Mouse (Mus musculus) R1 (cell line): ENCODE data around the gene Cyp4f15.
"Not testable (repeated sequence)": the region's sequence is repeated elsewhere in the genome, so short reads cannot be mapped to it uniquely, and the experiment has no call there.

ENCODE experiments used
- DNase-seq: peaks from one replicate; pipeline ENCODE4 v3.0.0-alpha.2; 2018; ENCODE audit warnings: low read depth, low spot score

Gene Cyp4f15

GRCm38 (mm10) chr17:32685048-32685750, at the start of gene Cyp4f15:
Gene Cyp4f15, plus strand, starts transcription at chr17:32685627.
- peak; percentile 44 for DNase-seq

DNA sequence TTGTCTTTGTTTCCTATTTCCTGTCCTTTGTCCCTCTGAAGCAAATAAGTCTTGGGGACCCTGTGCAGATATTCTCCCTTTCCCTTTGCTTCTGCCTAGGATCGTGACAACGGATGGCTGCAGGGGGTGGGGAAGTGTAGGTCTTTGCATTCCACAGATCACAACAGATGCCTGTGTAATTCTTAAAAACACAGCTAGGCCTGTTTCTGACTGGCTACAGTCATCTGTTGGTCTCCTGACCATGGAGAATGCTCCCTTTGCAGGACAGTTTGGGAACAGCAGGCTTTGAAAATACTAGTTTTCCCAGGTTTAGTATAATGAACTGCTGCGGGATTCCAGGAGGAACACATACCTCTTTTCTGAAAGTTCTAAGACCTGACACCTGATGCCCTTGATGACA, 49.1 kb upstream of the Cyp4f15 start:
- DNase-seq = peak; percentile 57

DNA sequence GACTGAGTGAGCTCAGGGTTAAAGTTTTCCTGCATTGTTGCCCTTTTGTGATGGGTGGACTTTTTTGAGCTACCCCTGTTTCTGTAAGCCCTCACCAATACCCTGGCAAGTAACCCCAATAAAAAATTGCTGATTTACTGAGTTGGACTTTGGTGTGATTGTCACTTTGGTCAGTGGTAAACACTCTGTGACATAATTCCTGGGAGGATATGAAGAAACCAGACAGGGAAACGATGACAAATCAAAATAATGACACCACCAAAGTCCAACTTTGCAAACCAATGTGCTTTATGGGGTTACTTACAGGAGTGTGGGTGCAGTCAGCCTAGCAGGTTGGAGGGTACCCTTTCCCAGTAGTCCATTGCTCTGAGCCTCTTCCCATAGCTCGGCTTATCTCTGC, 48.3 kb upstream of the Cyp4f15 start:
- no peak for DNase-seq

DNA sequence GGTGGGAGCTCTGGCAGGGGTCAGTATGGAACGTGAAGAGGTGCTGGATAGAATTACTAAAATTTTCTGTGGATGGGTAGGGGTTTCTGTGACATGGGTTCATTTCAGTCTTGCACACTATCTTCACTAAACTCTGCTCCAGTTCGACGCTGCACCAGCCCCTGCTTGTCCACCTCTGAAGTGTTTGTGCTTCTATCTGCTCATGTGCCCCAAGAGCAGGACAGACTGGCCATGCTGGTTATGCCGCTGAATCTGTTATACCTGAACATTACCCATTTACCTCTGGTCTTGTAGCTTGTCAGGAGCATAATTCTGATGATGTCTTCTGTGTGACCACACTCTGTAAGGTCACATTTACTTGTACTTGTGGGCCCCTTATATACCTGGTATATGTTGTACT, 38.8 kb upstream of the Cyp4f15 start:
- no peak for DNase-seq

GRCm38 (mm10) chr17:32653860-32654259, 31.6 kb upstream of the Cyp4f15 start:
- DNase-seq = no peak

- no peak for DNase-seq
Measured at GRCm38 (mm10) chr17:32657041-32657440, 28.4 kb upstream of the Cyp4f15 start.

GRCm38 (mm10) chr17:32658246-32658645, 27.2 kb upstream of the Cyp4f15 start:
- DNase-seq = no peak

GRCm38 (mm10) chr17:32658712-32659111, 26.7 kb upstream of the Cyp4f15 start, which contains the start of gene Cyp4f40:
Gene Cyp4f40, plus strand, starts transcription at chr17:32658900.
- no peak for DNase-seq

- DNase-seq = peak; percentile 27
Measured at GRCm38 (mm10) chr17:32673976-32674375, 11.5 kb upstream of the Cyp4f15 start.

DNA sequence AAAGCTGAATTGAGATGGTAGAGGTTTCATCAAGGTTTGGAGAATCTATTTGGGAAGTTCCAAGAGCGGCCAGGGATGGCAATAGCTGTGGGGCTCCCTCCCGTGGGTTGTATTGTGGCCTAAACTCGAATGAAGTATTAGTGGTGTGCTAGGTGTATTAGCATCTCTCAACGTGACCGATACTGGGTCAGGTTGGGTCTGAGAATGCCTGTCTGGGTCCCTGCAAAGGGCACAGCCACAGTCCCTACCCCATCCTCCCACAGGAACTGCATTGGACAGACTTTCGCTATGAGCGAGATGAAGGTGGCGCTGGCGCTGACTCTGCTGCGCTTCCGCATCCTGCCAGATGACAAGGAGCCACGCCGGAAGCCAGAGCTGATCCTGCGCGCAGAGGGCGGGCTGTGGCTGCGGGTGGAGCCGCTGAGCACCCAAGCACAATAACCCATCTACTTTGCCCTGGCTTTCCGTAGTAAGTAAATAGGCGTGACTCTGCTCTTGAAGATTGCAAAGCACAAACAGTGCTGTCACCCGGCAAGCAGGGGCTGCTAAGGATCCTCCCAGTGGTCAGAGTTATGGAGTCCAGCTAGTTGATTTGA, 9.3 kb upstream of the Cyp4f15 start:
- peak; percentile 77 for DNase-seq

DNA sequence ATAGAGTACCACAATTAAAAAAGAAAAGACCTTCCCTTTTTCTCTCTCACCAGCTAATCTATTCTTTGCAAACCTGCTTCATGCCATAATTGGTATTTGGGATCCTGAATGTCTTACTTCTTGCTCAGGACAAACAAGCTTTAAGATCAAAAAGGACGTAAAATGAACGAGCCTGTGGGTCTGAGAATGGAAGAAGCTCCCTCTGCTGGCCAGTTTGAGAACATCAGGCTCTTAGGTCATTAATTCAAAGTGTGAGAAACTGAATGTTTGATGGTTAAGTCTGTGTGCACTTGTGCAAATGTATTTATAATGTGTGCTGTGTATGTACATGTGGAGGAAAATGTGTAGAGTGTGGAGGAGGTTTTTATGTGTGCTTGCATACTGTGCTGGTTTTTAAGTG, 5.0 kb upstream of the Cyp4f15 start:
- DNase-seq = peak; percentile 75

DNA sequence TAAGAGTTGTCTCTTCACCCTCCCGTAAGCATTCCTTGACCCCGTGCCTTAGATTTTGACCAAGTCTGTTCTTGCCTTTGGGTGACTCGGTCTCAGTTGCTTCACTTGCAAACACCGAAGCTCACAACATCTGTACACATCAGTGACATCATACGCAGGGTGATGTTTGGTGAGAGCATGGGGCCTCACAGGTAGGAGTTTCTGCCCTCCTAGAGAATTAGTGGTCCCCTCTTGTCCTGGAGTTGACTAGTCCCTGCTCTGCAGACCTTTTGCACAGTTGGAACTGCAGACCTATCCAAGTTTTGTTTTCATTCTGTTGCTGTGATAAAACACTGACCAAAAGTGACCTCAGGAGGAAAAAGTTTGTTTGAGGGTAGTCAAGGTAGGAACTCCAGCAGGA, 1.3 kb downstream of the Cyp4f15 start:
- DNase-seq = no peak

DNA sequence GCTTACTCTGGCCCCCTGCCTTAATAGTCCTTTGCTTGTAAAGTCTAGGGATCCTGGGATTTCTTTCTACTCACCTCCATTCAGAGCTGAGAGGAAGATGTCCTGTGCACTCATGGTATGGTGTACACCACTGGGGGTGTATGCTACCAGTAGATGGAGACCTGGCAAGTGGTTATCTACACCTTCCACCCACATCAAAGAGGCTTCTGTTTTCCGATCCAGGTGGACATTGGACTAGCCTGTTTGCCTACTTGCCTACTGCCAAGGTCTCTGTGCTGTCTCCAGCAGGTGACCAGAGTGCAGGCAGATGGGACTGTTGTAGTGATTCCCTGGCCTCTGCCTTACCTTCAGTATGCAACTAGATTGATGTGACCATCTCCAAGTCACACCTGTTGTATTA, 5.5 kb downstream of the Cyp4f15 start:
- DNase-seq = no peak

DNA sequence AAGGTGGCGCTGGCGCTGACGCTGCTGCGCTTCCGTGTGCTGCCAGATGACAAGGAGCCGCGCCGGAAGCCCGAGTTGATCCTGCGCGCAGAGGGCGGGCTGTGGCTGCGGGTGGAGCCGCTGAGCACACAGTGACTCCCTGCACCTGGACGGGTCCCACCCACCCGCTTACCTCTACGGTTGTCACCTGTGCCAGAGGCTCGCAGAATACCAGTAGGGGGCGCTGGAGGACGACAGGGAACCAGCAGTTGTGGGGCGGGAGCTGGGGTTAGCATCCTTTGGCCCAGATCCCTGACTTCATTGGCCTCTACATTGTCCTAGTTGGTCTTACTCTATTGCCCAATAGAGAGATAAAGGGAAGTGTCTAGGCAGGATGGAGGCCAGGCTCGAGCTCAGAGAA, 17.4 kb downstream of the Cyp4f15 start:
- DNase-seq = peak; percentile 82

DNA sequence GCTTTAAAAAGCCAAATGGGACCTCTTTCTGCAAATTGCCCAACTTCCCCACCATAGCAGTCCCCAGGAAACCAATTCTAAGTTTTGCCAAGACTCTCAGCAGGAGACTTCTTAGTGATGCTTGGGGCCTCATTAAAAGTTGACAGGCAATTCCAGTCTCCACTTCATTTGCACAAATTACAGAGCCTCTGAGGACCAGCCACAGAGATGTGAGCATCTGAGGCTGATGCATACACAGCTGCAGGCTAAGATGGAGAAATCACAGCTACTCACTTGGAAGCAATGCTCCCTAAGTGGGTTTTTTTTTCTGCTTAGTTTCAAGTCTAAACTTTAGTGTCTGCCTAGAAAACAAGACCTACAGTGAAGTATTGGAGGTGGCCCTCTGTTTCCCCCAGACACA, 25.1 kb downstream of the Cyp4f15 start:
- not testable (repeated sequence) for DNase-seq

DNA sequence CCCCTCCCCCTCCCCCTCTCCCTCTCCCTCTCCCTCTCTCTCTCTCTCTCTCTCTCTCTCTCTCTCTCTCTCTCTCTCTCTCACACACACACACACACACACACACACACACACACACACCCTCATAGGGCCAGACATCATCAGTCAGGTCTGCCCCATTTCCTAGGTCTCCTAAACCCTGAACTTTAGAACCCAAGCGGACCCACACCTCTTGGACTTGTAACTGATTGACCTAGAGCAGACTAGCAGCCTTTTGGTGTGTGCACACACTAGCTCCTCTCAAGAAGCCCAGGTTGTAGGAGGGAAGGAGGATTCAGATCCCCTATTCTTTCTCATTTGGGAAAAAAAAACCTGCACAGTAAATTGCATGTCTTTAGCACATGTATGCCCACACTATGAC, 36.7 kb downstream of the Cyp4f15 start:
- DNase-seq = not testable (repeated sequence)

- DNase-seq = no peak
Measured at GRCm38 (mm10) chr17:32722771-32723170, 37.3 kb downstream of the Cyp4f15 start.

GRCm38 (mm10) chr17:32726360-32726759, 40.9 kb downstream of the Cyp4f15 start:
- DNase-seq = not testable (repeated sequence)

GRCm38 (mm10) chr17:32729029-32729428, 43.6 kb downstream of the Cyp4f15 start:
- peak; percentile 50 for DNase-seq

DNA sequence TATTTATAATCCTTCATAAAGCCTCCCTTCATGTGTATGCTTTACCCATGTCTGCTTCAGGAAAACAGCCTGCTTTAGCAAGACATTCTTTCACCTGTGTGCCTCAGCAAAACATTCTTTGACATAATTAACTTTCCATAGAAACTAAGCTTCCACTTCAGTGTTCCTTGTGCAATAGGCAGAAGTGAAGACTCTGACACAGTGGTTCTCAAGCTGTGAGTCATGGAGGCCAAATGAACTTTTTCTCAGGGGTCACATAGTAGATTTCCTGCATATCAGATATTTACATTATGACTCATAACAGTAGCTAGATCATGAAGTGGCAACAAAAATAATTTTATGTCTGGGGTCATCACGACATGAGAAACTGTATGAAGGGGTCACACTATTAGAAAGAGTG, 53.0 kb downstream of the Cyp4f15 start:
- no peak for DNase-seq

DNA sequence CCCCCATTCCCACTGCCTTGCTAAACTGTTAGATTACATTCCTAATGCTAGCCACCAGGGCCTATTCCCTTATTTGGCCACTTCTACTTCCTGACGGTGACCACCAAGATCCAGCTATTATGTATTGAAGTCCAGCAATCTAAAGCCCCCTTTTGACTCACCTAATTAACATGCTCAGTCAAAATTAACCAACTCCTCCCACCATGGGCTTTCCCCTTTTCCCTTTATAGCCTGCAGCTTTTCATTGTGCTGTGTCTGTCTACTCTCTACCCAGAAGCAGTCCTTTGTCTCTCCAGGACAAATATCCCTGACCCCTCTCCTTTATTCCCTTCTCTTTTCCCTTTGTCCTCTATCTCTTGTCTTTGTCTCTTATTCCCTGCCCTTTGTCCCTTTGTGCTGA, 55.6 kb downstream of the Cyp4f15 start:
- peak; percentile 42 for DNase-seq

- DNase-seq = peak; percentile 90
Measured at GRCm38 (mm10) chr17:32750611-32751010, 65.2 kb downstream of the Cyp4f15 start.
